Mouse (Mus musculus) lung, postnatal 0 days (tissue): ENCODE measurements around the gene Immp2l. TPM values are rescaled to one million over a fixed set of nuclear protein-coding genes. Genes with fewer than 3 reads are reported as not detected.

Experiments used
- ATAC-seq: fragments of 200-750 bp; cut with Nextera tagmentation; 2 replicates; pipeline ENCODE4 v1.8.0; 2017; ENCODE audit warnings: moderate library complexity
- DNase-seq: peaks from one replicate; pipeline ENCODE4 v3.0.0-alpha.2; 2016; ENCODE audit warnings: low spot score
- H3K27ac ChIP-seq: fragments of 300-500 bp; sonication (generic); 2 replicates; pipeline ENCODE4 v1.5.1; 2014; ENCODE audit warnings: antibody characterized with exemption, mild to moderate bottlenecking, low read length, mixed read lengths
- H3K27me3 ChIP-seq: fragments of 300-500 bp; sonication (generic); replicated peaks from 2 replicates; pipeline ENCODE4 v1.6.1; 2014; ENCODE audit warnings: low read length, mixed read lengths; ENCODE audit not compliant: insufficient read depth
- H3K36me3 ChIP-seq: fragments of 300-500 bp; sonication (generic); 2 replicates; pipeline ENCODE4 v1.6.1; 2014; ENCODE audit warnings: low read length, mixed read lengths; ENCODE audit not compliant: insufficient read depth
- H3K4me1 ChIP-seq: fragments of 300-500 bp; sonication (generic); 2 replicates; pipeline ENCODE4 v1.6.1; 2014; ENCODE audit warnings: antibody characterized with exemption, low read depth, low read length, mixed read lengths; ENCODE audit not compliant: insufficient read depth
- H3K4me2 ChIP-seq: fragments of 300-500 bp; sonication (generic); replicated peaks from 2 replicates; pipeline ENCODE4 v1.6.1; 2014; ENCODE audit warnings: low read depth, mild to moderate bottlenecking, low read length, moderate library complexity, mixed read lengths
- H3K4me3 ChIP-seq: fragments of 300-500 bp; sonication (generic); 2 replicates; pipeline ENCODE4 v1.5.1; 2014; ENCODE audit warnings: low read depth, low read length
- H3K9ac ChIP-seq: fragments of 300-500 bp; sonication (generic); replicated peaks from 2 replicates; pipeline ENCODE4 v1.6.1; 2014; ENCODE audit warnings: low read depth, mild to moderate bottlenecking
- H3K9me3 ChIP-seq: fragments of 300-500 bp; sonication (generic); 2 replicates; pipeline ENCODE4 v1.6.1; 2016; ENCODE audit warnings: low read length, mixed read lengths
- CTCF ChIP-seq: IDR thresholded peaks from 2 replicates; pipeline ENCODE4 v1.5.1; 2016; ENCODE audit warnings: antibody characterized with exemption, mild to moderate bottlenecking
- EP300 ChIP-seq: IDR thresholded peaks from 2 replicates; pipeline ENCODE4 v1.6.1; 2016; ENCODE audit warnings: antibody characterized with exemption, mild to moderate bottlenecking, control low read depth
- WGBS: fragments of 180-500 bp; shearing (Covaris S2); extraction: QIAGEN DNeasy Blood & Tissue Kit; methylation state at CpG from one replicate; pipeline ENCODE4 v1.1.7; 2014; 5-methylcytosine and 5-hydroxymethylcytosine counted together
- polyA plus RNA-seq: library from polyadenylated mRNA; unstranded; fragments of >200 nt; fragmentation: Nextera tagmentation; extraction: Ambion mirVana; gene quantifications from 2 replicates; pipeline ENCODE4 v1.2.1, GENCODE M21; 2015

The Immp2l gene
- polyA plus RNA-seq, 1 experiment from 2014 or later, result 5.2 TPM

- TF ChIP-seq EP300, result peak; percentile 33; the same call in 1 of the 2 replicates
- TF ChIP-seq CTCF, result no peak
- no peaks in the 10 kb centered on the region for H3K36me3 ChIP-seq
- H3K4me3 ChIP-seq, result no peak overlapping the region
- peak overlapping the region; percentile 47 for H3K27ac ChIP-seq
- no peaks in the 10 kb centered on the region for H3K9me3 ChIP-seq
- DNase-seq (peak; percentile 90), ATAC-seq (peak; percentile 100)
- no peaks in the 10 kb centered on the region for H3K27me3 ChIP-seq
- whole genome bisulfite sequencing, result 20% methylated on average over 3 of the region's 3 CpGs
- no peak overlapping the region for H3K4me2 ChIP-seq
- H3K9ac ChIP-seq, result no peak overlapping the region
- H3K4me1 ChIP-seq, result no peaks in the 10 kb centered on the region
Measured at GRCm38 (mm10) chr12:41417099-41417498, 393.2 kb downstream of the Immp2l start.

- WGBS, result 72% methylated on average over 4 of the region's 4 CpGs
- no peak overlapping the region for H3K27ac ChIP-seq
Measured at GRCm38 (mm10) chr12:41417961-41418360, 394.1 kb downstream of the Immp2l start.

GRCm38 (mm10) chr12:41425101-41425679 is 401.3 kb downstream of the Immp2l start:
- H3K4me3 ChIP-seq, result no peak overlapping the region
- H3K36me3 ChIP-seq, result no peaks in the 10 kb centered on the region
- H3K9ac ChIP-seq, result no peak overlapping the region
- ATAC-seq, result no peak
- no peaks in the 10 kb centered on the region for H3K4me1 ChIP-seq
- WGBS, result 80% methylated on average over 9 of the region's 9 CpGs
- DNase-seq, result no peak
- no peak for TF ChIP-seq CTCF
- TF ChIP-seq EP300, result no peak
- H3K4me2 ChIP-seq, result no peak overlapping the region
- no peaks in the 10 kb centered on the region for H3K27me3 ChIP-seq
- H3K9me3 ChIP-seq, result no peaks in the 10 kb centered on the region
- no peak overlapping the region for H3K27ac ChIP-seq

More at GRCm38 (mm10) chr12:41417961-41418360, 394.1 kb downstream of the Immp2l start:
- no peak overlapping the region for H3K9ac ChIP-seq
- H3K27me3 ChIP-seq, result no peaks in the 10 kb centered on the region
- DNase-seq (no peak), ATAC-seq (no peak)
- H3K9me3 ChIP-seq, result no peaks in the 10 kb centered on the region
- TF ChIP-seq EP300 (no peak), CTCF (no peak)
- no peak overlapping the region for H3K4me3 ChIP-seq
- H3K4me2 ChIP-seq, result no peak overlapping the region
- H3K4me1 ChIP-seq, result no peaks in the 10 kb centered on the region
- H3K36me3 ChIP-seq, result no peaks in the 10 kb centered on the region

- DNase-seq, result no peak
- Histone ChIP-seq H3K4me2 (no peak overlapping the region), H3K27ac (no peak overlapping the region), H3K4me1 (no peaks in the 10 kb centered on the region), H3K36me3 (no peaks in the 10 kb centered on the region), H3K4me3 (no peak overlapping the region), H3K9me3 (no peaks in the 10 kb centered on the region), H3K27me3 (no peaks in the 10 kb centered on the region), H3K9ac (no peak overlapping the region)
- TF ChIP-seq CTCF, result no peak
- TF ChIP-seq EP300, result no peak
- WGBS, result 73% methylated on average over 5 of the region's 5 CpGs
- no peak for ATAC-seq
Measured at GRCm38 (mm10) chr12:41427464-41427863, 403.6 kb downstream of the Immp2l start.

- TF ChIP-seq CTCF (no peak), EP300 (no peak)
- no peaks in the 10 kb centered on the region for H3K9me3 ChIP-seq
- no peaks in the 10 kb centered on the region for H3K4me1 ChIP-seq
- no peaks in the 10 kb centered on the region for H3K36me3 ChIP-seq
- DNase-seq, result no peak
- no peak overlapping the region for H3K9ac ChIP-seq
- no peak overlapping the region for H3K4me2 ChIP-seq
- H3K27ac ChIP-seq, result no peak overlapping the region
- H3K27me3 ChIP-seq, result no peaks in the 10 kb centered on the region
- H3K4me3 ChIP-seq, result no peak overlapping the region
- ATAC-seq, result no peak
Measured at GRCm38 (mm10) chr12:41428806-41429205, 404.9 kb downstream of the Immp2l start.

- Histone ChIP-seq H3K36me3 (no peaks in the 10 kb centered on the region), H3K27ac (no peak overlapping the region), H3K9me3 (no peaks in the 10 kb centered on the region), H3K4me2 (no peak overlapping the region), H3K4me3 (no peak overlapping the region), H3K9ac (no peak overlapping the region), H3K27me3 (no peaks in the 10 kb centered on the region), H3K4me1 (0 out of 2 replicates have a peak, but pooled peaks cover 3% of the 10 kb centered on the region)
- 68% methylated on average over 5 of the region's 5 CpGs for WGBS
- TF ChIP-seq EP300 (no peak), CTCF (no peak)
- ATAC-seq (no peak), DNase-seq (no peak)
Measured at GRCm38 (mm10) chr12:41436206-41436985, 412.5 kb downstream of the Immp2l start.
